Mouse (Mus musculus) forebrain, embryonic 15.5 days (tissue): ENCODE measurements around the gene D130043K22Rik. TPM values are rescaled to one million over a fixed set of nuclear protein-coding genes. Genes with fewer than 3 reads are reported as not detected.

ENCODE experiments used
- ATAC-seq: fragments of 200-750 bp; cut with Nextera tagmentation; replicated peaks from 2 replicates; pipeline ENCODE4 v1.8.0; 2017; ENCODE audit warnings: mild to moderate bottlenecking, moderate TSS enrichment, moderate library complexity
- H3K27ac ChIP-seq: fragments of 300-500 bp; sonication (generic); replicated peaks from 2 replicates; pipeline ENCODE4 v1.5.1; 2015; ENCODE audit warnings: mild to moderate bottlenecking, inconsistent platforms
- H3K27me3 ChIP-seq: fragments of 300-500 bp; sonication (generic); 2 replicates; pipeline ENCODE4 v1.6.1; 2015; ENCODE audit warnings: inconsistent platforms
- H3K36me3 ChIP-seq: fragments of 300-500 bp; sonication (generic); 2 replicates; pipeline ENCODE4 v1.6.1; 2015; ENCODE audit warnings: mild to moderate bottlenecking, inconsistent platforms
- H3K4me1 ChIP-seq: fragments of 300-500 bp; sonication (generic); 2 replicates; pipeline ENCODE4 v1.6.1; 2015; ENCODE audit warnings: inconsistent platforms
- H3K4me2 ChIP-seq: fragments of 300-500 bp; sonication (generic); replicated peaks from 2 replicates; pipeline ENCODE4 v1.6.1; 2015; ENCODE audit warnings: mild to moderate bottlenecking, inconsistent platforms
- H3K4me3 ChIP-seq: fragments of 300-500 bp; sonication (generic); 2 replicates; pipeline ENCODE4 v1.5.1; 2015; ENCODE audit warnings: mild to moderate bottlenecking, inconsistent platforms
- H3K9ac ChIP-seq: fragments of 300-500 bp; sonication (generic); replicated peaks from 2 replicates; pipeline ENCODE4 v1.6.1; 2015; ENCODE audit warnings: mild to moderate bottlenecking, inconsistent platforms
- H3K9me3 ChIP-seq: fragments of 300-500 bp; sonication (generic); 2 replicates; pipeline ENCODE4 v1.6.1; 2016; ENCODE audit warnings: inconsistent platforms
- WGBS: fragments of 180-500 bp; shearing (Covaris S2); methylation state at CpG from one replicate; pipeline ENCODE4 v1.1.7; 2015; ENCODE audit warnings: mixed read lengths; 5-methylcytosine and 5-hydroxymethylcytosine counted together
- polyA plus RNA-seq: library from polyadenylated mRNA; unstranded; fragments of >200 nt; fragmentation: Nextera tagmentation; extraction: Ambion mirVana; gene quantifications from 2 replicates; pipeline ENCODE4 v1.2.1, GENCODE M21; 2015

D130043K22Rik gene
- polyA plus RNA-seq, 1 experiment from 2014 or later = 3.2 TPM

DNA sequence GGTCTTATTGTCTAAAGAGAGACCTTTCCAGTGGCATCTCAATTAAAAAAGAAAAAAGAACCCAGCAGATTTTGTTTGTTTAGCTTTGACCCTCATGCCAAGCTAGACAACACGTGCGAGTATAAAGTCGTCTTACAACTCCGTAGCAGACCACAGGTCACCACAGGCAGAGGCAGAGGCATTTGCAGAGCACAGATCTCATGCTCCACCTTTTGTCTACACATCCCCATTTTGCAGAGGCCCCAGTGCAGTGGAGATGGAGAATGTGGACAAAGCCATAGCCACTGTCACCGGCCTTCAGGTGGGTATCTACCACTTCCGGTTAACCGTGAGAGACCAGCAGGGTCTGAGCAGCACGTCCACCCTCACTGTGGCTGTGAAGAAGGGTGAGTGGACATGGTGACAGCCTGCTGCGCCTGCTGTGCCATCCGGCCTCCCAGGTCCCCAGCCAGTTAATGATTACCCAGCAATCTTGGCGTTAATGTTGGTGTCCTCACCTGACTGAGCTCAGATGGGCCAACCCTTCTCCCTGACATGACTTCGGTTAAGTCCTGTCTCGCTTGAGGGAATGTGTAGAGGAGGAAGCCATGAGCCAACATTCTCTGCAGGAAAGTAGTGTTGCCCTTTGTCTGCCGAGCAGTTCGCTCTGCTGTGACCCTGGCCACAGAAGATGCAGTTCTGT is 34.6 kb downstream of the D130043K22Rik start:
- 93% methylated on average over 15 of the region's 15 CpGs for WGBS
- H3K9me3 ChIP-seq = no peaks in the 10 kb centered on the region

GRCm38 (mm10) chr13:24880208-24880607 is 35.3 kb downstream of the D130043K22Rik start:
- Histone ChIP-seq H3K4me2 (no peak overlapping the region), H3K9ac (no peak overlapping the region), H3K4me1 (no peaks in the 10 kb centered on the region), H3K27me3 (no peaks in the 10 kb centered on the region), H3K4me3 (no peak overlapping the region), H3K36me3 (no peaks in the 10 kb centered on the region), H3K27ac (no peak overlapping the region), H3K9me3 (no peaks in the 10 kb centered on the region)
- ATAC-seq = no peak
- WGBS = 86% methylated on average over 6 of the region's 6 CpGs

More for the DNA sequence above, 34.6 kb downstream of the D130043K22Rik start:
- H3K27ac ChIP-seq = no peak overlapping the region
- no peaks in the 10 kb centered on the region for H3K36me3 ChIP-seq
- no peak for ATAC-seq
- no peaks in the 10 kb centered on the region for H3K4me1 ChIP-seq
- H3K4me2 ChIP-seq = no peak overlapping the region
- no peak overlapping the region for H3K9ac ChIP-seq
- no peaks in the 10 kb centered on the region for H3K27me3 ChIP-seq
- no peak overlapping the region for H3K4me3 ChIP-seq

DNA sequence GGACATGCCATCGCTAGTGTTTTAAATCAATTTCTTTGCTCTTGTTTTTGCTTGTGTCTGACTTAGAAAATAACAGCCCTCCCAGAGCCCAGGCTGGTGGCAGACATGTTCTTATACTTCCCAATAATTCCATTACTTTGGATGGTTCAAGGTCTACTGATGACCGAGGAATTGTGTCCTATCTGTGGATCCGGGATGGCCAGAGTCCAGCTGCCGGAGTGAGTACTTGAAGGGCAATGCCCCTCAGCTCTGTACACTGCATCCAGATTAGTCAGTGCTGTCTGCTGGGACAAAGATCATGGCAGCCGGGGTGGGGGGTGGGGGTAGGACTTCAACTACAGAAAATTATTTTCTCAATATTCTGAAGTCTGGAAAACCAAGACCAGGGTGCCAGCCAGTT is 35.8 kb downstream of the D130043K22Rik start:
- Histone ChIP-seq H3K4me2 (no peak overlapping the region), H3K9me3 (no peaks in the 10 kb centered on the region), H3K27ac (no peak overlapping the region), H3K27me3 (no peaks in the 10 kb centered on the region), H3K4me3 (no peak overlapping the region), H3K9ac (no peak overlapping the region), H3K4me1 (no peaks in the 10 kb centered on the region), H3K36me3 (no peaks in the 10 kb centered on the region)
- no peak for ATAC-seq
- 94% methylated on average over 5 of the region's 5 CpGs for WGBS

GRCm38 (mm10) chr13:24882411-24882810 is 37.5 kb downstream of the D130043K22Rik start:
- ATAC-seq = no peak
- no peaks in the 10 kb centered on the region for H3K4me1 ChIP-seq
- H3K36me3 ChIP-seq = no peaks in the 10 kb centered on the region
- H3K9me3 ChIP-seq = no peaks in the 10 kb centered on the region
- H3K27me3 ChIP-seq = no peaks in the 10 kb centered on the region
- no peak overlapping the region for H3K4me3 ChIP-seq
- H3K9ac ChIP-seq = no peak overlapping the region
- no peak overlapping the region for H3K4me2 ChIP-seq
- H3K27ac ChIP-seq = no peak overlapping the region
- 95% methylated on average over 6 of the region's 6 CpGs for WGBS

GRCm38 (mm10) chr13:24889554-24889953 is 44.6 kb downstream of the D130043K22Rik start:
- Histone ChIP-seq H3K4me3 (no peak overlapping the region), H3K4me1 (no peaks in the 10 kb centered on the region), H3K27me3 (no peaks in the 10 kb centered on the region), H3K36me3 (no peaks in the 10 kb centered on the region), H3K27ac (no peak overlapping the region), H3K9me3 (no peaks in the 10 kb centered on the region), H3K9ac (no peak overlapping the region), H3K4me2 (no peak overlapping the region)
- WGBS = 63% methylated on average over 1 of the region's 1 CpGs
- no peak for ATAC-seq

GRCm38 (mm10) chr13:24892516-24892915 is 47.6 kb downstream of the D130043K22Rik start:
- no peaks in the 10 kb centered on the region for H3K36me3 ChIP-seq
- 89% methylated on average over 3 of the region's 3 CpGs for WGBS
- ATAC-seq = no peak
- no peak overlapping the region for H3K4me3 ChIP-seq
- no peak overlapping the region for H3K27ac ChIP-seq
- no peak overlapping the region for H3K4me2 ChIP-seq
- no peak overlapping the region for H3K9ac ChIP-seq
- no peaks in the 10 kb centered on the region for H3K27me3 ChIP-seq
- H3K9me3 ChIP-seq = no peaks in the 10 kb centered on the region
- no peaks in the 10 kb centered on the region for H3K4me1 ChIP-seq

DNA sequence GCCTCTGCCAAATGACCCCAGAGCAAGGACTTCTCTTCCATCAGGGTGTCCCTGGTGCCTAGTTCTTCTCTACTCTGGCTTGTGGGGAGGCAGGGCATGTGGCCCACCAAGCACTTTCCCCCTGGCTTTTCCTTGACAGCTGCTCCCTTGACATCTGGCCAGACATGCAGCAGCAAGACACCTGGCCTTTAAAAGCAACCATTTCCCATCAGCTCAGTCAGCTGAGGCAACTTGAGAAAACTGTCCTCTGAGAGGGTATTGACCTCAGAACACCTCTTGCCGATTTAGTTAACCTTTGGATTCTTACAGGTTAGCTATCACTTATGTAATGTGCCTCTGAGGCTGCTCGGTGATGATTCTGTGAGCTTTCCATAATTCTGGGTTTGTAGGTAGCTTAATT is 48.9 kb downstream of the D130043K22Rik start:
- no peak for ATAC-seq
- 87% methylated on average over 2 of the region's 2 CpGs for WGBS
- no peaks in the 10 kb centered on the region for H3K36me3 ChIP-seq

GRCm38 (mm10) chr13:24901916-24902315 is 57.0 kb downstream of the D130043K22Rik start:
- no peak for ATAC-seq
- no peaks in the 10 kb centered on the region for H3K9me3 ChIP-seq
- H3K36me3 ChIP-seq = no peaks in the 10 kb centered on the region
- H3K4me2 ChIP-seq = no peak overlapping the region
- H3K4me1 ChIP-seq = no peaks in the 10 kb centered on the region
- H3K4me3 ChIP-seq = no peak overlapping the region
- no peak overlapping the region for H3K27ac ChIP-seq
- H3K9ac ChIP-seq = no peak overlapping the region
- no peaks in the 10 kb centered on the region for H3K27me3 ChIP-seq
- 85% methylated on average over 2 of the region's 2 CpGs for WGBS

More for the DNA sequence above, 48.9 kb downstream of the D130043K22Rik start:
- Histone ChIP-seq H3K4me1 (no peaks in the 10 kb centered on the region), H3K27ac (no peak overlapping the region), H3K9ac (no peak overlapping the region), H3K27me3 (no peaks in the 10 kb centered on the region), H3K4me3 (no peak overlapping the region), H3K4me2 (no peak overlapping the region), H3K9me3 (no peaks in the 10 kb centered on the region)

GRCm38 (mm10) chr13:24903412-24903811 is 58.5 kb downstream of the D130043K22Rik start:
- Histone ChIP-seq H3K9me3 (no peaks in the 10 kb centered on the region), H3K36me3 (no peaks in the 10 kb centered on the region), H3K9ac (no peak overlapping the region), H3K4me2 (no peak overlapping the region), H3K4me1 (no peaks in the 10 kb centered on the region), H3K27me3 (no peaks in the 10 kb centered on the region), H3K27ac (no peak overlapping the region), H3K4me3 (no peak overlapping the region)
- whole genome bisulfite sequencing = 81% methylated on average over 6 of the region's 6 CpGs
- no peak for ATAC-seq

DNA sequence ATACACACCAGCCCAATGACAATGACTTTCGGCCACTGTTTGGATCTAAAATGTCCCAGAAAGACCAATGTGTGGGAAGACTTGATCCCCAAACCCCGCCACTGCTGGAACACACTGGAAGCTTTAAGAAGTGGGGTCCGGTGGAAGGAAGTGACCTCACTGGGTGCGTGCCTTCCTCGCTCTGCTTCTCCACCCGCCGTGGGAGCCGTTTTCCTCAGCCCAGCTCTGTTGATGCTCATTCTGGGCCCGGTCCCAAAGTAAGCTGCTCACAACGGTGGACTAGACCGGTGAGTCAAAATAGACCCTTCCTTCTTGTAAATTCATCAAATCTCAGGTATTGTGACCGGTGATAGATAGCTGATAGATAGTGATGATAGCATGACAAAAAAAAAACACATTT is 60.5 kb downstream of the D130043K22Rik start:
- H3K4me2 ChIP-seq = no peak overlapping the region
- WGBS = 91% methylated on average over 12 of the region's 12 CpGs
- H3K4me1 ChIP-seq = no peaks in the 10 kb centered on the region
- no peak for ATAC-seq
- no peak overlapping the region for H3K4me3 ChIP-seq
- no peaks in the 10 kb centered on the region for H3K9me3 ChIP-seq
- peaks cover under 1% of the 10 kb centered on the region; the same call in 1 of the 2 replicates for H3K36me3 ChIP-seq
- no peak overlapping the region for H3K9ac ChIP-seq
- no peak overlapping the region for H3K27ac ChIP-seq
- no peaks in the 10 kb centered on the region for H3K27me3 ChIP-seq

DNA sequence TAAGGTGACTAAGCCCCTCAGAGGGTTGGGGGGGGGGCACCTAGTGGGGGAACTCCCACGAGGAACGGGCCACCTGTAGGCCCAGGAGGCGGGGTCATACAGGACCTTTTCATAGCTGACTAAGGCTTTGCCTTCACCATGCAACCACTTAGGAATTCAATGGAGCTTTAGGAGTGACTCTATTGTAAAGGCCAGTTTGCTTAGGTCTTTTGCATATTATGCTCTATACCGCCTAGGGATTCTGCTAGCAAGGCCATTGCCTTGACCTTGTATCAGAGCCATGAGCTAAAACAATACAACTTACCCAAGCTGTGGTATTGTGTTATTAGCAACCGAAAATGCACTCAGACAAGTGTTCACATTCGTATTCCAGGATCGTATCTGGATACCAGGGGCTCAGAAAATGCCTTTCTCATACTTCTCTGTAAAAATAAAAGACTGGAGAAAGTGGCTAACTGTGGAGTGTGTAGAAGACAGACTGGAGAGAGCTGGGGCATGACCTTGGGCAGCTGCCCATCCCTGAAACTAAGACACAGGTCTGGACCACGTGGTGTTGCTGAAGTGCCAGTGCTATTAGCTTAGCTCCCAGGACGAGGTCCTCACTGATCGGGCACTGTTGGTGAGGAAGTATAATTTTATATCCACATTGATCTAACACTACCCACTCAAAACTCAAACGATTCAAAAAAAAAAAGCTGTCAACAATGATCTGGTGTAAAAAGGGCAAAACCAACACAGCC is 62.1 kb downstream of the D130043K22Rik start:
- H3K4me1 ChIP-seq = no peaks in the 10 kb centered on the region
- H3K27ac ChIP-seq = no peak overlapping the region
- no peak overlapping the region for H3K4me3 ChIP-seq
- 64% methylated on average over 11 of the region's 11 CpGs for WGBS
- no peak overlapping the region for H3K9ac ChIP-seq
- no peak overlapping the region for H3K4me2 ChIP-seq
- H3K27me3 ChIP-seq = no peaks in the 10 kb centered on the region
- H3K36me3 ChIP-seq = peaks cover 3% of the 10 kb centered on the region; the same call in 1 of the 2 replicates
- H3K9me3 ChIP-seq = no peaks in the 10 kb centered on the region
- no peak for ATAC-seq

DNA sequence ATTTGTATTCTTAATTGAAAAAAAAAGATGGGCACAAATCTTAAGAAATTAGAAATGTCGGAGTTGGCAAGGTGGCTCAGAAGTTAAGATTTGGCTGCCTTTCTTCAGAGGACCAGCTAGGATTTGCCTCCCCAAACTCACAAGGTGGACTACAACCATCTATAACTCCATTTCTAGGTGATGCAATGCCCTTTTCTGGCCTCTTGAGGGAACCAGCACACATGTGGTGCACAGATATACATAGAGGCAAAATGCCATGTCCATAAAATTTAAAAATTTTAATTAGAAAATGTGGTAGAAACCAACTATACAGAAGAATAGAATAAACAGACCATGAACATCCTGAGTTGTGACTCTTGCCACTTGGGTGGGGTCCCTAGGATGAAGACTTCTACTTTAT is 64.2 kb downstream of the D130043K22Rik start:
- Histone ChIP-seq H3K9ac (no peak overlapping the region), H3K27me3 (no peaks in the 10 kb centered on the region), H3K36me3 (peaks cover 7% of the 10 kb centered on the region; the same call in 1 of the 2 replicates), H3K4me1 (no peaks in the 10 kb centered on the region), H3K4me2 (no peak overlapping the region), H3K4me3 (no peak overlapping the region), H3K9me3 (no peaks in the 10 kb centered on the region), H3K27ac (no peak overlapping the region)
- ATAC-seq = no peak
- WGBS = 95% methylated on average over 1 of the region's 1 CpGs
